Mouse (Mus musculus): ENCODE results near the gene B230219D22Rik.

Gene B230219D22Rik

DNA sequence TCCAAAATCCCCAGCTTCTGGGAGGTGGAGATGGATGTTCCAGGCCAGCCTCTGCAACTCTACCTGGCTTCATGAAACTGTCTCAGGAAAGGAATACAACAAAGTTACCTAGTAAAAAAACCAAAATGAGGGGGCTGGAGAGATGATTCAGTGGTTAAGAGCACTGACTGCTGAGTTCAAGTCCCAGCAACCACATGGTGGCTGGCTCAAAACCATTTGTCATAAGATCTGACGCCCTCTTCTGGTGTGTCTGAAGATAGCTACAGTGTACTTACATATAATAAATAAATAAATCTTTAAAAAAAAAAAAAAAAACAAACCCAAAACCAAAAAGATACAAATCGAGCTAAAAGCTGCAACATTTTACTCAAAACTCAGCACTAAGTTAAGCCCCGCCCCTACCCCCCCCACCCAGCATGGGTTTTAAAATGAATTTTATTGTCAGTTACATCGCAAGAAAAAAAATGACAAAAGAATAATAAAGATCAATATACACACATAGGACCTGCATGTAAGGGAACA is 33.7 kb downstream of the B230219D22Rik start:
- DNase-seq (ENCODE audit: low spot score in 2 of 2) = no peak

DNA sequence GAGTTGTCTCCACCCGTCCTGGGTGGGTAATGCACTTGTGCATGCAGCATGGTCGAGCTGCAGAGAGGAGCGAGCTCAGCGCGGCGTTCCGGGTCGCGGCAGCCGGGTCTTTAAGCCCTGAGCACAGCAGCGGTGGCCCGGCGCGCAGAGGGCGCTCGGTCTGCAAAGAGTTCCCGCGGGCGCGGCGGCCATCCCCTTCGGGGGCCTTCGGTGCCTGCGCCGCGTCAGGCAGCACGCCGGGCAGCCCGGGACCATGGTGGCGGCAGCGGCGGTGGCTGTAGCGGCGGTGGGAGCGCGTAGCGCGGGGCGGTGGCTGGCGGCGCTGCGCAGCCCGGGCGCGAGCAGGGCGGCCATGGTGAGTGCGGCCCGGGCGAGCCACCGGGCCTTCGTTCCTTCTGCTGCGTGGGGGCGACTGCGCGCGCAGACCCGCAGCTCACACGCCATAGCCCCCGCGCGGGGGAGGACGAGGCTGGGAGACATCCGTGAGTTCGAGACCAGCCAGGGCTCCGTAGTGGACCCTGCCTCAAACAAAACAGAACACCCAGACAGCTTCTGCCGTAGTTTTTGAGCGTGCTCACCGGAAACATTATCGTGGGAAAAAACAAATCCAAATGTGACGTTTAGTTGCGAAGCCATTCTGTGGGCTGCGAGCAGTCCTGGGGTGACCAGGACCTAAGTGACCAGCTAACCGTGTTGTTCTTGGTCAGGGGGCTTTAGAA is 34.4 kb downstream of the B230219D22Rik start, which contains the start of gene Pcbd2:
Pcbd2 (plus strand) TSS at position 249 of the 719 bp plus-strand sequence.
- DNase-seq (ENCODE audit: low spot score in 2 of 2) = peak; percentile 86 to 88

DNA sequence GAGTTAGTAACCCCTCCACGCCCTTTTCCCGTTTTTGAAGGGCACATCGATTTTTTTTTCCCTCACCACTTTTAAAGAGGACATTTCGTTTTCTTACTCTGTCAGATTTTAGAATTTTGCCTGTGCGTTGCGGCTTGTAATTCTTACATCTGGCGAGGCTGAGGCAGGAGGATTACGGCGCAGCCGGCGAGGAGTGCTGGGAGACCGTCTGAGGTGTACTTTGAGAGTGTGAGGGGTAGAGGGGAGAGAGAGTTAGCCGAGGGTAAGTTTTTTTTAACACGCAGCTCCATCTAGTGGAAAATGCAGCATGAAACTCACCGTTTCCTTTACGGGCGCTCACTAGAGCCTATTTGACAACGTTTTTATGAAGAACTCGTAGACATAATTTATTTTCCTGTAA is 34.9 kb downstream of the B230219D22Rik start:
- DNase-seq (ENCODE audit: low spot score in 2 of 2) = peak; percentile 62 to 65

DNA sequence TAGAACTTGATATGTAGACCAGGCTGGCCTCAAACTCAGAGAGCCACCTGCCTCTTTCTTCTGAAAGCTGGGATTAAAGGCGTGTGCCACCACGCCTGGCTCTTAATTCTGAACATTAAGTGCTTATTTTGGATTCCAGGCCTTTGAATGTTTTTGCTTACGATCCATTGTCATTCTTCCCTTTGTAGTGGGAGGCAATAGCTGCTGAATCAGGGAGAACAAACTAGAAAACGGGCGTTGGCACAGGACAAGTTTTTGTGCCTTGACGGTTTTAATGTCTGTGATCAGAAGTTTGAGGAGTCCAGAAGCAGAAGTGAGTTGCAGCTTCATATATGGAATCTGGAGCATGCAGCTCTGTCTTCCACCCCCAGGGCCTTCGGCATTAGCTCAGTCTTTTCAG is 37.8 kb downstream of the B230219D22Rik start:
- no peak for DNase-seq (ENCODE audit: low spot score in 2 of 2)

DNA sequence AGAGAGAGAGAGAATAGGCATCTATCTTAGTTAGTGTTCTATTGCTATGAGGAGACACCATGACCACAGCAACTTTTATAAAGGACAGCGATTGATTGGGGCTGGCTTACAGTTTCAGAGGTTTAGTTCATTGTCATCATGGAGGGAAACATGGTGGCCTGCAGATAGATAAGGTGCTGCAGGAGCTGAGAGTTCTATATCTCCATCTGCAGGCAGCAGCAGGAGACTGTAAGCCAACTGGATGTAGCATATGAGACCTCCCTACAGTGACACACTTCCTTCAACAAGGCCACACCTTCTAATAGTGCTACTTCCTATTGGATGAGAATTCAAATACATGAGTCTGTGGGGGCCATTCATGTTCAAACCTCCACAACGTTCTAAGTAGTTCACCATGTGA is 39.2 kb downstream of the B230219D22Rik start:
- DNase-seq (ENCODE audit: low spot score in 2 of 2) = no peak

DNA sequence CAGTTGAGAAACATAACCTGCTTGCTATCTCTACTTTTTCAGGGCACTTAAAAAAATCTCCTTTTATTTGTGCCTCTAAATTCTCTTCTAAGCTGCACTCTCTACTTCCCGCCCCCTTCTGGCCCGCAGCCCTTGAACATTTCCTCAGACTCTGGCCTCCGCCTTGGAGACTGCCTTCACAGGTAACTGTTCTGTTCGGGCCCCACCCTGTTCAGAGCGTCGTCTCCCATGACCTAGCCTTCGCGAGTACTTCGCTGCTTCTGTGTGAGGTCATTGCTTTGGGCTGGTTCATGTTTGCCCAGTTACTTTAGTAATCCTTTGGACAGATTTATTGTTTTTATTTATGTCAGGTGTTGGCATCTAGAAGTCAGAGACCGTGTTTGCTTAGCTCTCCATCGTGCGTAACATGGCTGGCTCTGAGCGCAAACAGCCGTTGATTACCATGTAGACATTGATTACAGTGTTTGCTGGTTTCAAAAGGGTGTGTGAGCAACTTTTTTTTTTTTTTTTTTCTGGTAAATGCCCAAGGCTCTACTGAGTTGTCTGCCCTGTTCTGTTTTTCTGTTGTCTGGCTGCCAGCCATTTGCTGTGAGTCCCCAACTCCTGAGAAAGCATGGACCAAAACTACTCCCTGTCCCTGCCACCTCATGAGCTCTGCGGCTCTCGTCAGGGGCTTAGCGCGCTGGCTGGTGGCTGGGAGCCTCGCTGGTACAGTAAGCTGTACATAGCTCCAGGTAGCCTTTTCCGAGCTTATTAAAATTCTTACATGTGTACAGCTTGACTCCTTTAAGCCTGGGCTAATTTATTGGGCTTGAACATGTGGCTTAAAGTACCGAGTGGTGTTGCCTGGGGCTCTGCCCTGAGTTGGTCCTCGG is 40.9 kb downstream of the B230219D22Rik start:
- DNase-seq (ENCODE audit: low spot score in 2 of 2) = no peak

DNA sequence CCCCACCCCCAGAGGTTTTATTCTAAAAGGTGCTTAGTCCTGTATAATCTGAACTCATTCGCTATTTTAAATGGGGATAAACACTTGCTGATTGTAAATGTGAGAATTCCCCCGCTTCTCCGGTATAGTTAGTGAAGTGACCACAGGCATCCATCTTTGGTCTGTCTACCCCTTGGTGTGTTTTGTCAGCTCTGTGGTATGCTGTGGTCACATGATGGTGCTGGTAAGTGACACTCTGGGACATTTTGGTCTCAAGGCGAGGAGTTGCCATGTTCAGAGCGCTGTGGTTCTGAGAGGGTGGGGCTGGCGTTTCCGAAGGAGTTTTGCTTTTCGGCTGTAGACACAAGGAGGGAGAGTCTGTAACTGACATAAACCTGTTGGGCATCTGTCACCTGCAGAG is 45.0 kb downstream of the B230219D22Rik start:
- DNase-seq (ENCODE audit: low spot score in 2 of 2) = no peak

DNA sequence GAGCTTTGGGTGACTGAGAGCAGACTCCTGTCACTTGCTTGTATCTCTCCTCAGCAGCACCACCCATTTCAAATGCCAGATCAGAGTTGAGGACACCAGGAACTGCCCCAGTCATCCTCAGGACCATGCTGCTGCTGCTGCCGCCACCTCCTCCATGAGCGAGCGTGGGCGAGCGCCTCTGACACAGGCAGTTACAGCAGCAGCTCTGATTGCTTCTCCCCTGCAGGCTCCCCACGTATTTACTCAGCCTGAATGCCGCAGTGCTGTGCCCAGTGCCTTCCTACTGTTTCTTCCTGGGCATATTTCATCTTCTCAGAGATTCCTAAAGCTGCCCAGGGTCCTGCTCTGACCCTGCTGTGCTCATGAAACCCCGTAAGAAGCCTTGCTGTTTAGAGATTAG is 49.4 kb downstream of the B230219D22Rik start:
- DNase-seq (ENCODE audit: low spot score in 2 of 2) = no peak

Measured in heart, adult 9 months (tissue).